Mouse (Mus musculus) kidney, postnatal 4 days (tissue): ENCODE results near the gene Nup160.

ENCODE experiments used
- DNase-seq, 2 experiments: peaks; one replicate each; pipeline ENCODE4 v3.0.0; 2021; ENCODE audit warnings: mixed read lengths in 2 of 2

Gene Nup160

DNA sequence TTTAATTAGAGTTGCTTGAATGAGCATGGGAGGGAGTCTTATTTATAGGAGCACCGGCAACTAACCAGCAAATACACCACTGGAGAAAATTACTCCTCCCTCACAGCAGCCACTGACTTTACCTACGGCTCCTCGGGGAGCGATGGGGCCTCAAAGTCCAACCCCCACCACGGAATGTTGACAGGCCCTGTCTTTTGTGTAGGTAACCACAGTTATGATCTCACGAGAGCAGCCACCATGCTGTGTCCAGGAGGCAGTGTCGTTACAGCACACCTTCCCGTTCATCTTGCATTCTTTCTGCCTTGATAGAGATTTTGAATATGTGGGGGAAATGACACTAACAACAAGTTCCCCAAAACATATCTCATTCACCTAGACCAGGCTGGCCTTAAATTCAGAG lies at the start of gene Nup160:
Gene Nup160 (plus strand): TSS at position 209 of the 400 bp plus-strand sequence.
- DNase-seq = no peak

DNA sequence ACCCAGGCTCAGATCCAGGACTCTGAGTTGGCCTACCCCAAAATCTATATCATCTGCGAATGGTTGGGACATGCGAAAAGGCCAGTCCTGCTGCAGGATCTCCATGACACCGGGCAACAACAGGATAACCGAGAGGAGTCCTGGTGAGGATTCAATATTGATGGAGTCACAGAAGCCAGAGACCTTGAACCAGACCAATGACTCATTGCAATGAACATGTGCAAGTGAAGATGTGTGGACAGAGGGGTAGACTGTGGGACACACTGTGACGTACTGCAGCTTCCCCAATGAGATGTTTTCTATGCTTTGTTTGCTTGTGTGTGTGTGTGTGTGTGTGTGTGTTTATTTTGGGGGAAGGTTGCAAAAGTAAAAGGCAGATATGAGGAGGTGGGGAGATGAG lies 48.8 kb upstream of the Nup160 start:
- DNase-seq = no peak

DNA sequence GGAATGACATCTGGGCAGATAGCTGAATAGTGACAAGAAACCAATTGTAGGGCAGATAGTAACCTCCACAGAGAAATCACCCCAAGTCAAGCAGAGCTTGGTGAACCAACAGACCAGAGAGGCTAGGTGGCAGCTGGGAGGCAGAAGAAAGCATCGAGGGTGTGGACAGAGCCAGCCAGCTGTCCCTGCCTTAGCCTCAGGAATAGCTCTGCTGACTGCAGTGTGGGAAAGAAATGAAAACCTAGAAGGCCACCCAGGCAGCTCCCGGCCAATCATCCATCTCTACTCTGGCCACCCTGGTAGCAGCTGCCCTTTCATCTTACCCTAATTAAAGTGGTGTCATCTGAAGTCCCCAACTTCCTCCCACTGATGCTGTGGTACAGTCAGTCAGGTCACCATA lies 47.5 kb upstream of the Nup160 start:
- DNase-seq = no peak

DNA sequence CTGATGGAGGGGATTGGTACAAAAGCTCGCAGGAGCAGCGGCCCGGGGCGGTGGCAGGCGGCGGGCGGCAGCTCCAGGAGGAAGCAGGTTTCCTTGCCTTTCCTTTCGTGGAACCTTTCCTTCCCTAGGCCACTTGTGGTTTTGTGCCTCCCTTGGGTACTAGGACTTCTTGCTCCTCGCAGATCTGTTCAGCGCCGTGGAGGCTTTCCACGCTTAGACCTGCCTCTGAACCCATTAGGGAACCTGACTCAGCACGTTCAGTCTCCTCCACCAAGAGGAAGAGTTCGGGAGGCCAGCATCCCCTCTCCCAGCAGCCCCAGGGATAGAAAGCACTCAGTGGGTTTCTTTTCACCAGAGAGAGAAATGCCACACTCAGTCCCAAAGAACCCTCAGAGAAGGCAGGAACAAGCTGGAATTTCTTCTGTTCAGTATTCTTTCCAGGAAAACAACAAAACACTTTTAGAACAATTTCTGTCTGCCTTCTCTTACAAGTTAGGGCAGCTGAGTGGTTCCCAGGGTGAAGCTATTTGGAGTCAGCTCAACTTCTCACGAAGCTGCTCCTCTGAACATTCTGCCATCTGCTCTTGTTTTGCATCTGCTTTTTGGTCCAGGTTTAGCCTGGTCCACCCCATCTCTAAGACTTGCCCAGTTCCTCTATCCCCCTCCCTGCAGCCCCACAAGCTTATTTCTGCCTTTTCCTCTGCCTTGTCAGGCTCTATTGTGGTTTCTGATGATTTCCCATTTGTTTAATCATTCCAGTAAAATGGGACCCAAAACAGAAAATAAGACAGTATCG lies 44.9 kb upstream of the Nup160 start:
- no peak for DNase-seq

DNA sequence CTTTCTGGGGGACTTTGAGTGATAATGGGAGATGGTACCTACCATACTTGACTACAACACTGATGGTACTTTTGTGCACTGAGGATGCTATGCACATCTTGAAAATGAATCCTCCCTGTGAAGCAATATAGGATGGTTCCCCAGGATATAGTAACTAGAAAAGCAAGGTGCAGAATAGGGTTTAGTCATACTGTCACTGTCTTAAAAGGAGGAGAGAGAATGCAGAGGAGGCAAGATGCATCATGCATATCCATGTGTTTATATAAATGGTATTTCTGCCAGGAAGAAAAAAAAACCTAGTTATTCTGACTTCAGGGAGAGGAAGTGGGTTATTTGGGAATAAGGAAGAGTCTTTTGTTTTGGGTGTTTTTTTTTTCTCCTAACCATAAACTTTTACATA lies 42.3 kb upstream of the Nup160 start:
- no peak for DNase-seq

DNA sequence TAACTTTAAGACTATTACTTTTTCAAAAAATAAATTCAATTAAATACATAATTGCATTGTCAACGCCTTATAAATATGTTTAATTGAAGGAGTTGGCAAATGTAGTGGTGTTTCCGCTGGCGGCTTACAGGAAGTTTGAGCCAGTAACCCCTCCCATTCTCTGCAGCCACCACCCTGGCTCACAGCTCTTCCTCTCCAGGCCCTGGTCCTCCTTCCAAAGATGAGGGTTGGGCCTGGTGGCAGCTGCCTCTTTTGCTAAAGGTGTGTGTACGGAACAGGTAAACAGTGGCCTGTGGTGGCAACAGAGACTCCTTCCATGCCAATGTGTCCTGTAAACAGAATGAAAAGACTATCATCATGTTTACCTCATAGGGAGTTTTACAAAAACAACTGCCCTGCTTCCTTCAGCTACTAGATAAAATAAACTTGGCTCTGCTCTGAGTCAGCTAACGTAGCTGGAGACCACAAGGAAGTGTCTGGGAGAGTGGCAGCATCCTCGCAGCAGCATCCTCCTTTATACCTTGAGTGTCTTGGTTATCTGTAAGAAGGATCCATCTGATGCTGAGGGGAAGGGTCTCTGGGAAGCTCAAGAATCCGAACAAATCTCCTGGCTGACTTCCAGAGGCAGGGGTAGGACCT lies 41.8 kb upstream of the Nup160 start:
- no peak for DNase-seq

DNA sequence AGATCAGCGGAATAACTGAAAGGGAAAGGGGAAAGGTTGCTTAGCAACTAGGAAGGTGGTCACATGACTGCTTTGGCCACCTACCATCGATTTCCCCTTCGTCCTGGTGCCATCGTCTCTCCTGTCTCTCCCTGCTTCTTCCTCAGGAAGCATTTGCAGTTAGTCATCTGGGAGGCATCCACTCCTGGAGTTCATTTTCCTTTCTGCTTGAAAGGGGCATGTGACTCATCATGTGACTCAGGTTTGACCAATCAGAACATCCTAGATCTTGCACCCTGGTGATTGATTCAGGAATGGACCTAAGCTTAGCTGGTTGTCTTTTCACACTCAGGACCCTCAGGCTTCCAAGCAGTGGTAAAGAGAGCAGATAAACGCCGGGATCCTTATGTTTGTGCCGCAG lies 40.2 kb upstream of the Nup160 start:
- no peak for DNase-seq

DNA sequence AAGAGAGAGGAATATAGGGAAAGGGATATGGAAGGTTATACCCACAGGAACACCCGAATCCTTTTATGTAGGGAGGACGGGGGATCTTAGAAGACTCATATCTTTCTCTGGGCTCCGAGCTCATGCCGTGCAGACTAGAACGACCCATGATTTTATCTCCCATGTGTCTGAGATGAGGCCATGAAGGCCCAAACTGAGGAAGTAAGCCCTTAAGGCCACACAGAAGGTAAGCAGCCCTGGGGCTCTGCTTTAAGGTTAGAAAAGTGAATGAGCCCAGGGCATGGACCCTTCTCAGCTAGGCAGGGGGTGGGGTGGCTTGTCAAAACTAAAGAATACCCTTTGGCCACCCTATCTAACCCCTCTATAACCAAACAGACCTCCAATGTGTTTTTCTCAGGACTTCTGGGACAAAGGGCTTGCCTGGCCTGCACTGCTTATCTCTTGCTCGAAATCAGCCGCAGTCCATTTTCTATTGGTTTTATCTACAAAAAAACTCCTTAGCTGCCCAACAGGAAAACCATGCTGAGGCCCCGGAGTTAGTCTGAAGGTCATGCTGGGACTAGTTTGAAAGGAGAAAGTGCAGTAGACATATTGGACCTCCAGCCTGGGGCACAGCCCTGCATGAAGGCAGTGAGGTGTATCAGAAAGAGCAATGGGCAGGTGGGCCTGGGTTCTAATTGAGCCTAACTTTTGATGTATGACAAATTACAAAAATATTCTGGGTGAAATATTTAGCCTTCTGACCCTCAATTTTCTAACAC lies 37.8 kb upstream of the Nup160 start:
- no peak for DNase-seq

DNA sequence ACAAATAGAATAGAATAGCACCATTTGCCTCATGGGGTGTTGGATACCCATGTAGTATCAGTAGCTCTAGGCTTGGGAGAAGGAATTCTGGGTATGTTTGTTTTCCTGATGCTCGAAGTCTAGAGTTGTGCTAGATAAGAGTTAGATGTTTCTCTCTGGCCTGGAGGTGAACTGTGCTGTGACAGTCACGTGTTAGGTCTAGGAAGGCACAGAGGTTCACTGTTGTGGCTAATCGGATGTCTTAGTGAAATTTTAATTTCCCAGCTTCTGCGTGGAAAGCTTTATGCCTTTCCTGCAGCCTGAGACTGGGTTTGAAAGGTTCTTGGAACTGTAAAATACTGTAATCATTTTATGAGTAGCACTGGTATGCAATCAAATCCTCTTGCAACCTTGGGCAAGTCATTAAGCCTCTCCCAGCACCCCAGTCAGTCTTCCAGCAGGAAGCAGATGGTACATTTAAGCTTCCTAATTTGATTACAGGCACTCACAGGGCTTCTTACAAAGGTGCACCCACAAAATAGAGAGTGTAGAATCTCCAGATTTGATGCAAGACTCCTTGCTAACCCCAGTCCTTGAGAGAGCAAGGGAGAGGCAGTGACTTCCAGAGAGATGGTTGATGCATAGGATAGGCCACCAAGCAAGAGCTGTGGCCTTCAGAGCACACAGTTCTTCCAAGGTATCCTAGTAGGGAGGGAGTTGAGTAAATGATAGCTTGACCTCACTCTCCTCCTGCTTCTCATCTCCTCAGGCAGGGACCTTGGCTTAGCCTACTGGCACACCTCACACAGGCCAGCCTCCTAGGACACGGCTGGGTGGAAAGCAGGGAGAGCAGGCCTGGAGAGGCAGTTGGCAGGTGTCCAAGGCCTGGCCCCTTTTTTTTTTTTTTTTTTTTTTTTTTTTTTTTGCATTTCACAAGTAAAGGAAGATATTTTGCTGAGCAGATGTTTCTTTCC lies 37.0 kb upstream of the Nup160 start:
- peak; percentile 39 to 62 for DNase-seq

DNA sequence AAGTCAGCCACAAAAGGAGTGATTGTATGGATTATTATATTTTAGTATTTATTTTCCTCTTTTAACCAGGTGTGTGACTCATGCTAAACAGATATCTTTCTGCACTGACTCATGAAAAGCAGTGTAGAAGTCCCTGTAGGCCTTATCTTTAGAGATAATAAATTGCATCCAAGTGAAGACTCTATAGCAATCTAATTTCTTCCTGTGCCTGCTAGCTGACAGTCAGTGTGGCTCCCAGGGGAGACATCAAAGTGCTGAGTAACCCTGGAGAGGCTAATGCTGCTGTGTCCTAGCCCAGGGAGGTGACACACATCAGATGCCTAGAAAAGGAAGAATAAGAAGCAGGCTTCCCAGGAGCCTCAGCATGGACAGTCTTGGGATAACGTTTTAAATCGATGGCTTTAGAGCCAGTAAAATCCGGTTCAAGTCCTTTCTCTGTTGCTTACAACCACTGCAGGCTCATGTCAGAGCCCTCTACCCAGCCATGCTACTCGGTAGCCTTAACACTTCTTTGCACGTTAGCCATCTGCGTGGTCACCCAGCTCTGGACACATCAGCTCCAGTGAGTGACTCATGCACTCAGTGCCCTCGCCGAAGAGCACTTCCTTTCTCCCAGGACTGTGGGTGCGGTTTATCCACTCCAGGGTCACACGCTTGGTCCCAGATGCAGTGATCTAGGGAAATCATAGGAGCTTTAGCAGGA lies 35.9 kb upstream of the Nup160 start:
- no peak for DNase-seq

DNA sequence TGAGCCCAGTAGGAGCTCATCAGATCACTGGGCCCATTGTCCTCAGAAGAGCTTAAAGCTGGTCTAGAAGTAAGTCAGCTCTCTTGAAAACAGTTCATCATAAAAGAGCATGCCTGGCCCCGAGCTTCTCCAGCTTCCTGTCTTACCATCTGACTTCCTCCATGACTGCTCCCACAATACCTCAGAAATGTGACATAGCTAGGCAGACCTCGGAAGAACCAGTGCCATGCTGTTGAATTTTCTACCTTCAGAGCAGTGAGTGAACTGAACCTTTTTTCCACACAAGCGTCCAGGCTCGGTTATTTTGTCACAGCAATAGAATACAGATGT lies 35.3 kb upstream of the Nup160 start:
- no peak for DNase-seq

DNA sequence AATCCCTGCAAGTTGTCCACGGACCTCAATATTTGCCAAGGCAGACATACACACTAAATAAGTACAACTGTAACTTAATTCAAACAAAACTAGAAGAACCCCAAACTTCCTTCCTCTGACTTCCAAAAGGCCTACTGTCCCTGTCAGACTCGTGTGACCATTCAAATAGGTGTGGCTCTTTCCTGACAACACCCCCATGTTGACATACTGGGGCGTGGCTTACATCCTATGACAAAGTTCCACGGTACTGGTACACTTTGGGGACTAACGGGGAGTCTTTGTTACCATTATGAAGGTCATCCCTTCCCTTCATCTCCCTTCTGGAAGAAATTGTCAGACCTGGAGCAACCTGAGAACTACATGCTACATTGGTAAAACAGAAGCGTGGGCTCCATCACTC lies 29.9 kb upstream of the Nup160 start:
- DNase-seq = no peak

DNA sequence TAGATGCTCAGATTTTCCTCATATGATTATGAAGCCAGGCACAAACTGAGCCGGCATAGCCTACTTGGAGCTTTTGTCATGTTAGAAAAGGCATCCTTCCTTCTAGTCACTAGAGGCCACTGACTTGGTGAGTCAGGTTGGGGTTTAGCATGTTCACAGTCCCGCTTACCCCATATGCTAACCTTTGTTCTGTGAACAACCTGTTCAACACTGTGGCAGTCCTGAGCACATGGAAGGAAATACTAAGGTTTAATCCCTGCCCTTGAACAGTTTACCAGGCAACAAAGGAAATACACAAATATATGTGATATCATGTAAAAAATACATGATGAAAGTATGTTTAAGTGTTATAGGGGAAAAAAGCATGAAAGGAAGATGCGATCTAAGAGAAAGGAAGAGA lies 27.6 kb upstream of the Nup160 start:
- DNase-seq = no peak

DNA sequence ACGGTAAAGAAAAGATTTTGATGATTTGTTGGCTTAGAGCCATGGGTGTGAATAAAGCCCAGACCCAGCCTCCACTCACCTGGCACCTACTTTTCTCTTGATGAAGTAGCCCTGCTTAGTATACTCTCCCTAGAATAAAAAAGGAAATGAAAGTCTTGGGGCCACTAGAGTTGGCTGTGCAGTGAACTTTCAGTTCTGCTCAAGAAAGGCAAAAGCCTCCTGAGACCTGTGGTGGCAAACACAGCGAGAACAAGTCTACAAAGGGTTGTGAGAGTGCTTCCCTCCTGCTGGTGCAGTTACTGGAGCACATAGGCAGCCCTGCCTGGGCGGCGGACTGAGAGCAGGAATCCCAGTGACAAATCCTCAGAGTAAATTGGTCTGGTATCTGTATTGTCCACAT lies 27.1 kb upstream of the Nup160 start:
- no peak for DNase-seq

DNA sequence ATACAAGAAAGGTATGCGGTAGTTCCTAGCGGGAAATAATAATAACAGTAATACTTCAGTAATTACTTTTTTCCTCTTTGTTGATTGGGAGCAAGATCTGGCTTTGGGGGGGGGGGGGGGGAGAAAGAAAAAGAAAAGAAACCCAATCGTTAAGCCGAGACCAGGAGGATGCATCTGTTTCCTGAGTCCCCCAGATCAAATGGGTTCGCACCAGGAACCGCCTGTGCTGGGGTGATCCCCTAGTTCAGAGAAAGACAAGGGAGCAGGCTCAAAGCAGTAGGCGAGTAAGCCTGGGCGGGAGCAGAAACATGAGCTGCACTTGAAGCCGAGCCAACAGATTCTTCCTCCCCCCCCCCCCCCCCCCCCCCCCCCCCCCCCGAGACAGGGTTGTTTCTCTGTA lies 24.9 kb upstream of the Nup160 start:
- peak in 1 of 2 experiments; percentile 22 for DNase-seq

DNA sequence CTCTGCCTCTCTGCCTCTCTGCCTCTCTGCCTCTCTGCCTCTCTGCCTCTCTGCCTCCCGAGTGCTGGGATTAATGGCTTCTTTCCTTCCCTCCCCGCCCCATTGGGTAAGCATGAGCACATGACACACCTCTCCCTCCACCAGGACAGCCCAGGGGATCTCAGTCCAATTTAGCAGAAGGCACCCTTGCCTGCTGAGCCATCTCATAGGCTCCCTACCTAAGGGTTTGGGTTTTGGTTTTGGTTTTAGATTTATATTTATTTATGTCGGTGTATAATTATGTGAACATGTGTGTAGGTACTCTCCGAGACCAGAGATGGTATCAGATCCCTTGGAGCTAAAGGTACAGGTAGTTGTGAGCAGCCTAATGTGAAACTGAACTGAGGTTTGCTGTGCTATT lies 24.0 kb upstream of the Nup160 start:
- no peak for DNase-seq

DNA sequence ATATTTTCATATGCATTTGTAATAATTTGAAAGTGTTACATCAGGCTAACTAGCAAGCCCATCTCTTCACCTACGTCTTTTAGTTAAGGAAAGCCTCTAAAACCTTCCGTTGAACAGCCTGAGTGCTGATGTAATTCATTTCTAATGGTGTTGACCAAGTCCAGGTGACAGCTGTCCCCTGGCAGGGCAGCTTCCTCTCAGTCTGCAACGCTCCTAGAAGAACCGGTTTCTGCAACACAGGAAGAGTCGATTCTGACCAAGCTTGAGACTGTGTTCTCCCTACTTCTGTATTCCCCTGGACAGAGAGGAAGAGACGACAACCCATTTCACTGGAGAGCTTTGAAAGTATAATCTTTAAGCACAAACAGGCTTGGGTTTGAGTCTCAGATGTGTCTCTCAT lies 21.6 kb upstream of the Nup160 start:
- no peak for DNase-seq

DNA sequence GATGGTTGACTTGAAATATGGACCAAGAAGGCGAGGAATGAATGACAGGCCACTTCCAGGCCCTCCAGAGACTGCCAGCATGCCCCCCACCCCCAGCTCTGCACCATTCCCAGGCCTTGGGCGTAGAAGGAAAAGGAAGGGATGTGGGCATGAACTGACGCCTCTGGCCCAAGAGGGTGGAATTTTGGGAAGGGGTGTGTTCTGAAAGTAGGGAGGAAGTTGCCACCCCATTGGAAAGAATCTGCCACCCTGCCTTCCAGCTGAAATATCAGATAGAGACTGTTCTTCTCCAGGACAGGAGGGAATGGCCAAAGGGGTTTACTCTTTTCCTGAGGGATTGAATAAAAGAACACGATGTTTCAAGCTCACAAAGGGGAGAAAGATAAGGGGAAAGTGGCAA lies 18.4 kb upstream of the Nup160 start:
- no peak for DNase-seq

DNA sequence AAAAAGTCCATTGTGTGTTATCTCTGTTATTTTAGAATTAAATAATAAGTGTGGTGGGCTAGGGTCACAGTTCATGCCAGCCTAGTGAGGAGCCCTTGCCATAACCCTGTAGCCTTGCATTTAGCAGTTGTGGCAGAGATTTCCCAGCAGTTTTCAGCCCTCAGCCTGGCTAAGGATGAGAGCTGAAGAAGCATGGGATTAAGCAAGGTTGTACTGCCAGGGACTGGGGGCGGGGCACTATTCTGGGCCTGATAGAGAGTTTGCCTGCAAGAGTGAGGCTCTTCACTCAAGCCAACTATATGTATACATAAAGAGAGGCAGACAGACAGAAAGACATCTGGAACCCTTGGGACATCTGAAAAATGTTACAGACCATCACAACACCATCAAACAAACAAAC lies 18.0 kb upstream of the Nup160 start:
- no peak for DNase-seq

DNA sequence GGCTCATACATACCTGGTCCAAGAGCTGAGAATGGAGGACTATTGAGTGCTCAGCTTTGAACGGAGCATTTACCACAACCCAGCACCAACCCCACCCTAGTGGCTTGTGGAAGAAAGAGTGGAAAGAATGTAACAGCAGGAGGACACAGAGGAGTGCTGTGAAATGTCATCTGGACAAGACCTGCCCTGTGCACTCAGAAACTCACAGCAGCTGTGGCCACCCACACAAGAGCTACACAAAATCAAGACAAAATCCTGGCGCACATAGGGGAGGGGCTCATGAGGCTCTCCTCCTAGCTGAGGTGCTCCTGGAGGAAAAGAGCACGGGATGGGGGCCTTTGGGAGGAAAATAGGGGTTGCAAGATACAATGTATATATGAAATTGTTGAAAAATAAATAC lies 17.4 kb upstream of the Nup160 start:
- DNase-seq = no peak

DNA sequence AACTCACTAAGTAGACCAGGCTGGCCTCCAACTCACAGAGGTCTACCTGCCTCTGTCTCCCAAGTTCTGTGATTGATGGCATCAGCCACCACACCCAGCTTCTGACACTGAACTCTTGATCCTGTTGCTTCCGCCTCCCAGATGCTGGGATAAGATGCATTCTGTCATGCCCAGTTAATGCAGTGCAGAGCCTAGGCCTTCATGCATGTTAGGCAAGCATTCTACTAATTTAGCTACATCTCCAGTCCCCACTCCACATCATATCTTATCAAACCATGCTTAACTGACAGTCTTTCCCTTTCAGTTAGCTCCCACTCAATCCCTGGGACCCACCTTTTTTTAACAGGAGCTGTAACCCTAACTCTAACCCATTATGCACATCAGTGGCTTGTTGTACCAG lies 16.1 kb upstream of the Nup160 start:
- no peak for DNase-seq

DNA sequence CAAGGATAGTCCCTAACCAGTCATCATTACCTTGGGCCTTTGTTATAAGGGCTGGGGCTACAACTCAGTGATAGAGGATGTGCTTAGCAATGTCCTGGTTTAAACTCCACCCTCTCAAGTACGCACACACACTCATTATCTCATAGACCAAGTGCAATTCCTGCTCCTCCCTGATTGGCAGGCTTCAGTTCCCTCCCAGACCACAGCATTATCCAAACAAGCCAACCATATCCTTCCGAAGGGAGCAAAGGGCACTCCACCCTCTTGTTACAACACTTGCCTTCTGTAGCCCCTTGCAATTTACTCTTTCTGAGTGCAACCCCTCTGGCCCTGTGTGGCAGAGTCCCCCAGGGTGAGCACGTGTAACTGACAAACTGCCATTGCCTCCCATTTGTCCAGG lies 15.6 kb upstream of the Nup160 start:
- no peak for DNase-seq
